Mouse (Mus musculus) G1E-ER4 (cell line): ENCODE results near the gene Tmem88. TPM values are rescaled to one million over a fixed set of nuclear protein-coding genes. Genes with fewer than 3 reads are reported as not detected.

Source experiments
- GATA1 ChIP-seq: IDR thresholded peaks from one replicate; pipeline ENCODE4 v1.8.0; 2012; ENCODE audit warnings: low read length, inconsistent platforms
- polyA plus RNA-seq: library from polyadenylated mRNA; stranded (reverse); fragments of >175 nt; gene quantifications from 2 replicates; pipeline ENCODE4 v1.2.3, GENCODE M21; 2012

Tmem88 gene
- polyA plus RNA-seq, 1 experiment: 3.6 TPM

- TF ChIP-seq GATA1: no peak
These were observed 12.5 kb upstream of the Tmem88 start for GRCm38 (mm10) chr11:69410310-69411072.

- no peak for TF ChIP-seq GATA1
These were observed 11.9 kb upstream of the Tmem88 start for GRCm38 (mm10) chr11:69410045-69410309.

GRCm38 (mm10) chr11:69409378-69410044 lies 11.5 kb upstream of the Tmem88 start:
- TF ChIP-seq GATA1: no peak

GRCm38 (mm10) chr11:69408541-69409377 lies 10.7 kb upstream of the Tmem88 start:
- no peak for TF ChIP-seq GATA1

GRCm38 (mm10) chr11:69407724-69408004 lies 9.6 kb upstream of the Tmem88 start:
- no peak for TF ChIP-seq GATA1

- TF ChIP-seq GATA1: no peak
These were observed 9.1 kb upstream of the Tmem88 start for GRCm38 (mm10) chr11:69406867-69407723.

- TF ChIP-seq GATA1: no peak
These were observed 8.2 kb upstream of the Tmem88 start for GRCm38 (mm10) chr11:69406282-69406681.

GRCm38 (mm10) chr11:69405397-69406200 lies 7.6 kb upstream of the Tmem88 start:
- no peak for TF ChIP-seq GATA1

GRCm38 (mm10) chr11:69404595-69405396 lies 6.8 kb upstream of the Tmem88 start:
- no peak for TF ChIP-seq GATA1

- no peak for TF ChIP-seq GATA1
These were observed 5.9 kb upstream of the Tmem88 start for GRCm38 (mm10) chr11:69403691-69404594.

- no peak for TF ChIP-seq GATA1
These were observed 4.0 kb upstream of the Tmem88 start for GRCm38 (mm10) chr11:69401987-69402386.

GRCm38 (mm10) chr11:69401210-69401637 lies 3.2 kb upstream of the Tmem88 start:
- no peak for TF ChIP-seq GATA1
